Comparison of ENCODE assay signal across 38 mouse cellular contexts in the genomic region with DNA sequence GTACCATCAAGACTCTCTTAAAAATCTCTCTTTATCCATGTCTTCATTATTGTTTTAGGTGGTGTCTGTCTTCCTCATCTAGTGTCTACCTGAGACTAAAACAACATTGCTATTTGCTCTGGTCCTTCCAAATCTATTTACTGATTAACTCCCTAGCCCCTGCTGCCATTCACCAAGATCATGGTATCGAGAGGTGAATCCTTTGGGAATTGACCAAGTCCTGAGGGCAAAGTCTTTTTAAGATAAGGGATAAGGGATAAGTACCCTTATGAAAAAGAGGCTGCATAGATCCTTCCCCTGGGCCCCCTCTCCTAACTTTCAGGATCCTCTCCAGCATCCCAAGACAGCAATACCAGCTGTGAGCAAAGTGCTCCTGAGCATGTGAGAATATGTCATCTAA. TPM values are rescaled to one million over a fixed set of nuclear protein-coding genes. Genes with fewer than 3 reads are reported as not detected.
"Had no signal": no experiment of that assay in that cellular context is flagged by ENCODE, and none has a peak within 500 bp of the region (broad histone marks: within the 10 kb centered on the region; RNA-seq: fewer than 3 reads in every experiment).

No protein-coding gene starts in this region.

- ATAC-seq: forebrain, embryonic 13.5 days; forebrain, embryonic 14.5 days; forebrain, embryonic 15.5 days; forebrain, embryonic 16.5 days; forebrain, postnatal 0 days had no signal

- H3K4me2 ChIP-seq: embryonic facial prominence, embryonic 12.5 days; embryonic facial prominence, embryonic 13.5 days; embryonic facial prominence, embryonic 15.5 days; forebrain, embryonic 12.5 days; forebrain, embryonic 13.5 days; forebrain, embryonic 15.5 days had no signal

- H3K36me3 ChIP-seq: embryonic facial prominence, embryonic 10.5 days; embryonic facial prominence, embryonic 12.5 days; embryonic facial prominence, embryonic 13.5 days; embryonic facial prominence, embryonic 15.5 days; forebrain, embryonic 10.5 days; forebrain, embryonic 12.5 days; forebrain, embryonic 15.5 days had no signal

- H3K27ac ChIP-seq: embryonic facial prominence, embryonic 10.5 days; embryonic facial prominence, embryonic 12.5 days; embryonic facial prominence, embryonic 13.5 days; embryonic facial prominence, embryonic 15.5 days; forebrain, embryonic 10.5 days; forebrain, embryonic 12.5 days; forebrain, embryonic 13.5 days; forebrain, embryonic 15.5 days; gastrocnemius, adult 2 months had no signal

- H3K4me3 ChIP-seq: embryonic facial prominence, embryonic 10.5 days; embryonic facial prominence, embryonic 12.5 days; embryonic facial prominence, embryonic 13.5 days; embryonic facial prominence, embryonic 15.5 days; erythroblast, embryonic 14.5 days; forebrain, embryonic 10.5 days; forebrain, embryonic 12.5 days; forebrain, embryonic 13.5 days; forebrain, embryonic 15.5 days; gastrocnemius, adult 2 months had no signal

- H3K9me3 ChIP-seq: embryonic facial prominence, embryonic 10.5 days; embryonic facial prominence, embryonic 12.5 days; embryonic facial prominence, embryonic 13.5 days; embryonic facial prominence, embryonic 15.5 days; forebrain, embryonic 10.5 days; forebrain, embryonic 12.5 days; forebrain, embryonic 13.5 days; forebrain, embryonic 15.5 days had no signal

- H3K9ac ChIP-seq: embryonic facial prominence, embryonic 12.5 days; embryonic facial prominence, embryonic 13.5 days; embryonic facial prominence, embryonic 15.5 days; forebrain, embryonic 12.5 days; forebrain, embryonic 13.5 days; forebrain, embryonic 15.5 days; forebrain, postnatal 0 days had no signal

- DNase-seq: cerebellum, adult 18-20 months; cerebellum, adult 2 months; cerebellum, adult 8-10 months; cerebellum, adult 9-10 months; cerebellum, adult 9-11 months; cerebellum, postnatal 10 days; cerebellum, postnatal 14 days; cerebellum, postnatal 25 days; cerebellum, postnatal 36 days; embryo, embryonic 11 days; forebrain, postnatal 0 days; gastrocnemius, adult 2 months; gastrocnemius, postnatal 10 days; gastrocnemius, postnatal 14 days; gastrocnemius, postnatal 25 days; gastrocnemius, postnatal 36 days; heart, adult 11 months; heart, adult 18-20 months had no signal

- H3K27me3 ChIP-seq: embryonic facial prominence, embryonic 12.5 days; embryonic facial prominence, embryonic 13.5 days; embryonic facial prominence, embryonic 15.5 days; forebrain, embryonic 12.5 days; forebrain, embryonic 13.5 days; forebrain, embryonic 15.5 days had no signal

RNA-seq across cellular contexts. Expression of gene Tmem52b, which starts 17.2 kb away (rescaled TPM):
- total RNA-seq: forebrain, postnatal 0 days; gastrocnemius, adult 18-20 months; gastrocnemius, adult 2 months; gastrocnemius, adult 8-10 months; gastrocnemius, postnatal 10 days; gastrocnemius, postnatal 14 days; gastrocnemius, postnatal 25 days; gastrocnemius, postnatal 36 days; gastrocnemius, postnatal 4 days; granulocyte monocyte progenitor cell, adult 5-6 weeks; heart, adult 18-20 months had no signal
- polyA plus RNA-seq: cerebellum, adult 2 months; cortical plate, adult 2 months; embryonic facial prominence, embryonic 10.5 days; embryonic facial prominence, embryonic 11.5 days; embryonic facial prominence, embryonic 12.5 days; embryonic facial prominence, embryonic 13.5 days; embryonic facial prominence, embryonic 14.5 days; embryonic facial prominence, embryonic 15.5 days; erythroblast, embryonic 14.5 days; forebrain, embryonic 10.5 days; forebrain, embryonic 11.5 days; forebrain, embryonic 12.5 days; forebrain, embryonic 13.5 days; forebrain, embryonic 14.5 days; forebrain, embryonic 15.5 days; forebrain, embryonic 16.5 days; forebrain, postnatal 0 days; frontal cortex, adult 2 months had no signal

RNA-seq across cellular contexts. Expression of gene Olr1, which starts 22.6 kb away (rescaled TPM):
- total RNA-seq: gastrocnemius, adult 2 months; gastrocnemius, postnatal 14 days; gastrocnemius, postnatal 25 days; gastrocnemius, postnatal 36 days; gastrocnemius, postnatal 4 days; heart, adult 18-20 months had no signal
- polyA plus RNA-seq: cerebellum, adult 2 months; cortical plate, adult 2 months; embryonic facial prominence, embryonic 13.5 days; embryonic facial prominence, embryonic 15.5 days; erythroblast, embryonic 14.5 days; forebrain, embryonic 10.5 days; forebrain, embryonic 11.5 days; forebrain, embryonic 12.5 days; forebrain, embryonic 13.5 days; forebrain, embryonic 14.5 days; forebrain, embryonic 15.5 days; forebrain, embryonic 16.5 days; forebrain, postnatal 0 days had no signal

RNA-seq across cellular contexts. Expression of gene Klre1, which starts 48.1 kb away (rescaled TPM):
- total RNA-seq: forebrain, postnatal 0 days; gastrocnemius, adult 18-20 months; gastrocnemius, adult 2 months; gastrocnemius, adult 8-10 months; gastrocnemius, postnatal 10 days; gastrocnemius, postnatal 14 days; gastrocnemius, postnatal 25 days; gastrocnemius, postnatal 36 days; gastrocnemius, postnatal 4 days; granulocyte monocyte progenitor cell, adult 5-6 weeks had no signal
- polyA plus RNA-seq: cerebellum, adult 2 months; embryonic facial prominence, embryonic 10.5 days; embryonic facial prominence, embryonic 11.5 days; embryonic facial prominence, embryonic 12.5 days; embryonic facial prominence, embryonic 13.5 days; embryonic facial prominence, embryonic 14.5 days; embryonic facial prominence, embryonic 15.5 days; erythroblast, embryonic 14.5 days; forebrain, embryonic 10.5 days; forebrain, embryonic 11.5 days; forebrain, embryonic 12.5 days; forebrain, embryonic 13.5 days; forebrain, embryonic 14.5 days; forebrain, embryonic 15.5 days; forebrain, embryonic 16.5 days; forebrain, postnatal 0 days had no signal
